Mouse (Mus musculus) testis, adult 2 months (tissue): Measurements from ENCODE around the gene Mboat7.

Experiments
- CTCF ChIP-seq: fragments of 200-500 bp; IDR thresholded peaks from 2 replicates; pipeline ENCODE4 v1.5.1; 2012; ENCODE audit warnings: low read depth, mild to moderate bottlenecking, inconsistent platforms, low read length, moderate library complexity; ENCODE audit not compliant: control insufficient read depth, insufficient read depth, insufficient replicate concordance
- POLR2A ChIP-seq: fragments of 200-500 bp; IDR thresholded peaks from 2 replicates; pipeline ENCODE4 v1.6.1; 2012; ENCODE audit warnings: low read depth, mild to moderate bottlenecking, inconsistent platforms, low read length, moderate library complexity; ENCODE audit not compliant: control insufficient read depth

- TF ChIP-seq CTCF (no peak), POLR2A (no peak)
These were observed 36.4 kb downstream of the Mboat7 start for GRCm38 (mm10) chr7:3656966-3657365.
